Mouse (Mus musculus) thymus, adult 2 months (tissue): ENCODE data around the gene Adgrg2. TPM values are rescaled to one million over a fixed set of nuclear protein-coding genes. Genes with fewer than 3 reads are reported as not detected.

Experiments
- DNase-seq: peaks from one replicate; pipeline ENCODE4 v3.0.0; 2021
- H3K27ac ChIP-seq: fragments of 200-500 bp; 2 replicates; pipeline ENCODE4 v1.5.1; 2012; ENCODE audit warnings: low read length, control low read depth; ENCODE audit not compliant: control insufficient read depth, insufficient read depth
- H3K27me3 ChIP-seq: fragments of 200-500 bp; 2 replicates; pipeline ENCODE4 v1.6.1; 2012; ENCODE audit warnings: mild to moderate bottlenecking, low read length, moderate library complexity, mixed read lengths; ENCODE audit not compliant: control insufficient read depth, insufficient read depth
- H3K36me3 ChIP-seq: fragments of 200-500 bp; 2 replicates; pipeline ENCODE4 v1.6.1; 2012; ENCODE audit warnings: mild to moderate bottlenecking, low read length, moderate library complexity; ENCODE audit not compliant: control insufficient read depth, insufficient read depth
- H3K4me1 ChIP-seq: fragments of 200-500 bp; replicated peaks from 2 replicates; pipeline ENCODE4 v1.6.1; 2012; ENCODE audit warnings: low read length; ENCODE audit not compliant: control insufficient read depth, insufficient read depth
- H3K4me3 ChIP-seq: fragments of 200-500 bp; 2 replicates; pipeline ENCODE4 v1.5.1; 2012; ENCODE audit warnings: mild to moderate bottlenecking, low read length, control low read depth, moderate library complexity; ENCODE audit not compliant: control insufficient read depth, insufficient read depth
- CTCF ChIP-seq: fragments of 200-500 bp; IDR thresholded peaks from 2 replicates; pipeline ENCODE4 v1.5.1; 2012; ENCODE audit warnings: mild to moderate bottlenecking, control low read depth, low read length, moderate library complexity, borderline replicate concordance; ENCODE audit not compliant: control insufficient read depth, poor library complexity, insufficient read depth; ENCODE audit errors: extremely low read depth
- POLR2A ChIP-seq: fragments of 200-500 bp; IDR thresholded peaks from 2 replicates; pipeline ENCODE4 v1.6.1; 2012; ENCODE audit warnings: mild to moderate bottlenecking, low read length, control low read depth, moderate library complexity; ENCODE audit not compliant: control insufficient read depth, poor library complexity, insufficient read depth; ENCODE audit errors: extremely low read depth
- WGBS: fragments of 180-500 bp; shearing (Covaris S2); methylation state at CpG from one replicate; pipeline ENCODE4 v1.1.7; 2018; 5-methylcytosine and 5-hydroxymethylcytosine counted together
- polyA plus RNA-seq: library from polyadenylated mRNA; depleted of rRNA; stranded (reverse); fragments of >200 nt; gene quantifications from 2 replicates; pipeline ENCODE4 v1.2.3, GENCODE M21; 2012; rRNA removed

Adgrg2 gene
- polyA plus RNA-seq, 1 experiment = 4.0 TPM

DNA sequence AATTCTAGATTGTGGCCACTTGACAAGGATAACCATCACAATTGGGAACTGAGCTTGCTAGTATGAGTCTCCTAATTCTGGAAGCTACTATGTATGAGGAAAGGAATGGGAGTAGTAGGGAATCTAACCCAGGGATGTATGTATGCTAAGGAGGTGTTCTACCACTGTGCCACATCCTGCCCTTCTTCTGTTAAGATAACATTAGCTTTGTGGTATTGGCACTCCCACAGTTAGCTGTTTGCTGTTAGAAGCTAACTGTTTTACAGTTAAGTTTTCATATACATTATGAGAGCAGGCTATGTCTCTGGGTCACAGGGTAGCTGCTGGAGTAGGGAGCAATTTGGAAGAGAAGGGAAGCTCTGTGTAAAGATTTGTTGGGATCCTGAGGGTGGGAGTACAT, 125.5 kb downstream of the Adgrg2 start:
- Histone ChIP-seq H3K4me1 (no peaks in the 10 kb centered on the region), H3K27ac (no peak overlapping the region), H3K4me3 (no peak overlapping the region), H3K27me3 (no peaks in the 10 kb centered on the region), H3K36me3 (no peaks in the 10 kb centered on the region)
- no peak for DNase-seq
- TF ChIP-seq POLR2A = no peak

- Histone ChIP-seq H3K4me1 (no peaks in the 10 kb centered on the region), H3K27ac (no peak overlapping the region), H3K27me3 (no peaks in the 10 kb centered on the region), H3K36me3 (no peaks in the 10 kb centered on the region; the same call in 1 of the 2 replicates), H3K4me3 (no peak overlapping the region)
- no peak for TF ChIP-seq POLR2A
- no peak for TF ChIP-seq CTCF
- DNase-seq = no peak
- WGBS = 96% methylated on average over 2 of the region's 2 CpGs
Observed at GRCm38 (mm10) chrX:160542772-160543171, 152.3 kb downstream of the Adgrg2 start.

Other genes with a start within 250 kb of the Adgrg2 start
- 16.4 and 17.0 TPM in 2 replicates for gene Phka2, start 111.5 kb downstream of the Adgrg2 start, polyA plus RNA-seq